Mouse (Mus musculus): ENCODE measurements around the gene Uchl4.

Uchl4 gene

GRCm38 (mm10) chr9:64225805-64226204 is 9.2 kb upstream of the Uchl4 start:
- in situ Hi-C loops (cut with MboI; ENCODE audit: low pct_unique_long_range_greater_than_20kb in 1 of 2, low sequenced_read_pairs in 2 of 2, unreplicated experiment in 1 of 2): no loop called here

GRCm38 (mm10) chr9:64227736-64228135 is 7.3 kb upstream of the Uchl4 start:
- in situ Hi-C loops (cut with MboI; ENCODE audit: low pct_unique_long_range_greater_than_20kb in 1 of 2, low sequenced_read_pairs in 2 of 2, unreplicated experiment in 1 of 2): no loop called here

GRCm38 (mm10) chr9:64228972-64229371 is 6.0 kb upstream of the Uchl4 start:
- in situ Hi-C loops (cut with MboI; ENCODE audit: low pct_unique_long_range_greater_than_20kb in 1 of 2, low sequenced_read_pairs in 2 of 2, unreplicated experiment in 1 of 2): no loop called here

GRCm38 (mm10) chr9:64231171-64231570 is 3.8 kb upstream of the Uchl4 start:
- in situ Hi-C loops (cut with MboI; ENCODE audit: low pct_unique_long_range_greater_than_20kb in 1 of 2, low sequenced_read_pairs in 2 of 2, unreplicated experiment in 1 of 2): no loop called here

- in situ Hi-C loops (cut with MboI; ENCODE audit: low pct_unique_long_range_greater_than_20kb in 1 of 2, low sequenced_read_pairs in 2 of 2, unreplicated experiment in 1 of 2): no loop called here
These were observed 3.3 kb upstream of the Uchl4 start for GRCm38 (mm10) chr9:64231674-64232073.

- in situ Hi-C loops (cut with MboI; ENCODE audit: low pct_unique_long_range_greater_than_20kb in 1 of 2, low sequenced_read_pairs in 2 of 2, unreplicated experiment in 1 of 2): no loop called here
These were observed 2.6 kb upstream of the Uchl4 start for GRCm38 (mm10) chr9:64232257-64232957.

GRCm38 (mm10) chr9:64233656-64234055 is 1.3 kb upstream of the Uchl4 start:
- in situ Hi-C loops (cut with MboI; ENCODE audit: low pct_unique_long_range_greater_than_20kb in 1 of 2, low sequenced_read_pairs in 2 of 2, unreplicated experiment in 1 of 2): no loop called here

- in situ Hi-C loops (cut with MboI; ENCODE audit: low pct_unique_long_range_greater_than_20kb in 1 of 2, low sequenced_read_pairs in 2 of 2, unreplicated experiment in 1 of 2): no loop called here
These were observed 1.1 kb downstream of the Uchl4 start for GRCm38 (mm10) chr9:64236056-64236455.

GRCm38 (mm10) chr9:64240116-64240515 is 5.1 kb downstream of the Uchl4 start:
- in situ Hi-C loops (cut with MboI; ENCODE audit: low pct_unique_long_range_greater_than_20kb in 1 of 2, low sequenced_read_pairs in 2 of 2, unreplicated experiment in 1 of 2): no loop called here

GRCm38 (mm10) chr9:64240681-64241080 is 5.7 kb downstream of the Uchl4 start:
- in situ Hi-C loops (cut with MboI; ENCODE audit: low pct_unique_long_range_greater_than_20kb in 1 of 2, low sequenced_read_pairs in 2 of 2, unreplicated experiment in 1 of 2): no loop called here

- in situ Hi-C loops (cut with MboI; ENCODE audit: low pct_unique_long_range_greater_than_20kb in 1 of 2, low sequenced_read_pairs in 2 of 2, unreplicated experiment in 1 of 2): no loop called here
These were observed 7.4 kb downstream of the Uchl4 start for GRCm38 (mm10) chr9:64242381-64242831.

- in situ Hi-C loops (cut with MboI; ENCODE audit: low pct_unique_long_range_greater_than_20kb in 1 of 2, low sequenced_read_pairs in 2 of 2, unreplicated experiment in 1 of 2): no loop called here
These were observed 14.4 kb downstream of the Uchl4 start for GRCm38 (mm10) chr9:64249371-64249770.

- in situ Hi-C loops (cut with MboI; ENCODE audit: low pct_unique_long_range_greater_than_20kb in 1 of 2, low sequenced_read_pairs in 2 of 2, unreplicated experiment in 1 of 2): no loop called here
These were observed 15.2 kb downstream of the Uchl4 start for GRCm38 (mm10) chr9:64250111-64250730.

GRCm38 (mm10) chr9:64252591-64253020 is 17.6 kb downstream of the Uchl4 start:
- in situ Hi-C loops (cut with MboI; ENCODE audit: low pct_unique_long_range_greater_than_20kb in 1 of 2, low sequenced_read_pairs in 2 of 2, unreplicated experiment in 1 of 2): no loop called here

GRCm38 (mm10) chr9:64253021-64253904 is 18.3 kb downstream of the Uchl4 start, which contains the start of gene Map2k1:
Map2k1 (minus strand) TSS chr9:64253631.
- in situ Hi-C loops (cut with MboI; ENCODE audit: low pct_unique_long_range_greater_than_20kb in 1 of 2, low sequenced_read_pairs in 2 of 2, unreplicated experiment in 1 of 2): no loop called here

- in situ Hi-C loops (cut with MboI; ENCODE audit: low pct_unique_long_range_greater_than_20kb in 1 of 2, low sequenced_read_pairs in 2 of 2, unreplicated experiment in 1 of 2): no loop called here
These were observed 20.4 kb downstream of the Uchl4 start for GRCm38 (mm10) chr9:64255422-64255821.

GRCm38 (mm10) chr9:64256204-64256603 is 21.2 kb downstream of the Uchl4 start:
- in situ Hi-C loops (cut with MboI; ENCODE audit: low pct_unique_long_range_greater_than_20kb in 1 of 2, low sequenced_read_pairs in 2 of 2, unreplicated experiment in 1 of 2): no loop called here

GRCm38 (mm10) chr9:64259906-64260305 is 24.9 kb downstream of the Uchl4 start:
- in situ Hi-C loops (cut with MboI; ENCODE audit: low pct_unique_long_range_greater_than_20kb in 1 of 2, low sequenced_read_pairs in 2 of 2, unreplicated experiment in 1 of 2): no loop called here

GRCm38 (mm10) chr9:64261023-64261422 is 26.0 kb downstream of the Uchl4 start:
- in situ Hi-C loops (cut with MboI; ENCODE audit: low pct_unique_long_range_greater_than_20kb in 1 of 2, low sequenced_read_pairs in 2 of 2, unreplicated experiment in 1 of 2): no loop called here
